Mouse (Mus musculus) small intestine, adult 2 months (tissue): ENCODE measurements around the gene Pde1c.

ENCODE experiments used
- CTCF ChIP-seq: fragments of 200-500 bp; IDR thresholded peaks from 2 replicates; pipeline ENCODE4 v1.5.1; 2012; ENCODE audit warnings: low read depth, mild to moderate bottlenecking, control low read depth, inconsistent platforms, low read length, moderate library complexity, mixed read lengths; ENCODE audit not compliant: insufficient replicate concordance, insufficient read length; ENCODE audit errors: extremely low read depth
- POLR2A ChIP-seq: fragments of 200-500 bp; IDR thresholded peaks from 2 replicates; pipeline ENCODE4 v1.6.1; 2012; ENCODE audit warnings: low read depth, mild to moderate bottlenecking, control low read depth, inconsistent platforms, low read length, moderate library complexity

DNA sequence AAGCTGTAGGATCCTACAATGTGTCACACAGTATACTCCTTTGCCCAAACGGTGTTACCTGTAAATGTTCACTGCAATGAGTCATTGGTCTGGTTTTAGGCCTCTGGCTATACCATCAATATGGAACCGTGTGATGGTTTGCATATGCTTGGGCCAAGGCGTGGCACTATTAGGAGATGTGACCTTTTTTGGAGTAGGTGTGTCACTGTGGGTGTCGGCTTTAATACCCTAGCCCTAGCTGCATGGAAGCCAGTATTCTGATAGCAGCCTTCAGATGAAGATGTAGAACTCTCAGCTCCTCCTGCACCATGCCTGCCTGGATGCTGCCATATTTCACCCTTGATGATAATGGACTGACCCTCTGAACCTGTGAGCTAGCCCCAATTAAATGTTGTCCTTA is 304.4 kb downstream of the Pde1c start:
- TF ChIP-seq POLR2A: no peak
- TF ChIP-seq CTCF: no peak
